Mouse (Mus musculus): ENCODE measurements at regions not wholly inside any gene's neighbourhood (a gene's known extent, or its start where the extent isn't known, plus 50 kb on each side); places are given as distances from the start of the nearest gene placed in this dataset.

DNA sequence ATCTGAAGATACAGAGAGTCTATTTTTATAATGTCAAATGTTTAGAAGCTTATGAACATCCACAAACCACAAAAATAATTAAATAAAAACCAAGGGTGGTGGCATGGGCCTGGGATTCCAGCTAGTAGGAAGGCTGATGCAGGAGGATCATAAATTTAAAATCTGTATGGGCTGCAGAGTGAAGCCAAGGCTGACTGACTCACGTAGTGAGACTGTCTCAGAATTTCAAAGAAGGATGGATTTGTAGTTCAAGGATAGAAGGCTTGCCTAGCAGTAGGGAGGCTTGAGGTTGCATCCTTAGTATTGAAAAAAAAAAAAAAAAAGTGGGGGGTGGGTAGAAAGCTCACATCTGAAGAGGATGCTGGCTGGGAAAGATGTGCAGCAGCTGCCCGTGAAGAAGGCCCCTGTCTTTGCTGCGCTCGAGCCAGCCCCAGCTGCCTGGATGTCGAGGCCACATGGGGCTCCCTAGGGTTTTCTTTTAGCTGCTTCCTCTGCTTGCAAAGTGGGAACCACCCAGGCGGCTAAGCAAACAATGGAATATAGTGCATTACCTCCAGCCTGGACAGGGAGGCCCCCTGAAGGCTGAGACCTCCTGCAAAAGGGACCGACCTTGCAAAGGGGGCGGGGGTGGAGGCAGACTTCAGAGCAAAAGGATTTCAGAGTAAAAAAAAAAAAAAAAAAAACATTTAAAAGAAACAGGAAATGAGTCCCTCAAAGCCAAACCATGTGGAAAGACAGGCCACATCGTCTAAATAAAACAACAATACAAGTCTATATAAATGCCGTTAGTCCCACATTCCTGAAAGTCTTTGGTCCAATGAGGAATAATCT, 101.3 kb downstream of the Tmco5 start:
- peak; percentile 49 for DNase-seq (ENCODE audit: low spot score)

GRCm38 (mm10) chr2:116980692-116981091, 102.2 kb downstream of the Tmco5 start:
- DNase-seq (ENCODE audit: low spot score), result no peak

DNA sequence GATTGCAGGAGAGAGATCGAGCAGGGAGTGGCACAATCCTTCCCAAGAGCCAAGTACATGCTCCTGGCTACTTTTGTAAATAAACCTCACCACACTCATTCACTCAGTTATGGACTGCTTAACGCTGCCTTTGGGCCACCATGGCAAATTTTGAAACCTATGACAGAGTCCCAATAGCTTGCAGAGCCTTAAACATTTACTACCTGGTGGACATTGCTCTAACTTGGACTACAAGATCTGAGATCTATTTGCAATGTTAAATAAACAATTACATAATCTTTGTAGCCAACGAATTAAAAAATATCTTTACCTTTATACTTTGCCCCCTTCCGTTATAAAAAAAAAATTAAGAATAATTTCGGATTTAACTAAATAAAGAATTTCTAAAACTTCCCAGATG, 104.9 kb downstream of the Tmco5 start:
- DNase-seq (ENCODE audit: low spot score), result no peak

DNA sequence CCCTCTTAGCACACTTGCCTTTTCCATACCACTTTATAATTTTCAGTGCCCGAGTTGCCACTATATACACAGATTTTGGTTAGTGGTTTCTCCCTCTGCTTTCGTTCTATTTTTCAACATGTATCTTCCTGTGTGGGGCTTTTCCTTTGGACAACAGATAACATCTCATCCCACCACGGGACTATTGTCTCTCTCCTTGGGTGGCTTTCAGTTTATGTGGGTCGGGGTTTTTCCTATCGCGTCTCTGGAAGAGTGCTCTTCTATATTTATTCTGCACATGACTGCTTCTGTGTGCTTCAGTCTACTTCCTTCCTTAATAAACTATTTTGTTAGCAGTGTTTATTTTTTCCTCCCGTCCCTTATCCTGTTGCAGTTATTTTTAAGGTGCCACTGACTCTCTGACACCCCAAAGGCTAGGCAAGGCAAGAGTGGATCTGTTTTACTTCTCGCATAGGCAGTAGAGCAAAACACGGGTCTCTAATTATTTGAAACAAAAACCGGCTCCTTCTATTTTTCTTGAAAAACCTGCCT, 105.4 kb downstream of the Tmco5 start:
- DNase-seq (ENCODE audit: low spot score), result no peak

GRCm38 (mm10) chr2:116984597-116984996, 106.1 kb downstream of the Tmco5 start:
- no peak for DNase-seq (ENCODE audit: low spot score)

DNA sequence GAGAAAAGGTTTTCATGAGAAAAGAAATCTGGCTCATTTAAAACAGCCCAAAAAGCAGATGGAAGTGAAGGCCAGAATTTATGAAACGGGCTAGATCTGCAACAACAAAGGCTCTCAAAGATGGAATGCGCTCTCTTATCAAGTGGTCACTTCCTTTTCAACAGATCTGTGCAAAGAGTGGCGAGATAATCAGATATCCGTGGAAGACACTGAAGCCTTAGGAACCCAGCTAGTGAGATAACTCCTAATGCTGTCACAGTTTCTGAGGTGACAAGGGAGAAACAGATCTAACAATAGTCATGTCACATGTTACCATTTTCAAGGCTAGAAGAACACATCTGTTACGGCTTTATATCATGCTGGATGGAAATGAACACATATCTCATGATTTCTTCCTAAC, 107.1 kb downstream of the Tmco5 start:
- no peak for DNase-seq (ENCODE audit: low spot score)

- DNase-seq (ENCODE audit: low spot score), result no peak
Measured at GRCm38 (mm10) chr2:116988953-116989674, 110.6 kb downstream of the Tmco5 start.

DNA sequence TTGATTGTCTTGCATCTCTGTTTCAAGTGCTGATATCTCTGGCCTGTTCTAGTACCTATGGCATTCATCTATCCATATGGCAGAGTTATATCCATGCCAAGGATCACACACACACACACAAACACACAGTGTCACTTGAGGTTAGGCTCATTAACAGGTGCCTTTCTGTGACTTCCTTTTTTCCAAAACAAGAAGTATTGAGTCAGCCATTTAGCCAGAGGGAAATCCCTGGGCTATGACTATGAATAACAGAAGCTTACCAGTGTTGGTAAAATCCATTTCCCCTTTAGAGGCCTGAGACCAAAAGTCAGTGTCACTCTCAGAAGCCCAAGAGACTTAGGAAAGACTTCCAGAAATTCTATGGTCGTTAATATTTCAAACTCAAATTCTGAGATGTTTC, 111.6 kb downstream of the Tmco5 start:
- DNase-seq (ENCODE audit: low spot score), result no peak

GRCm38 (mm10) chr2:116991561-116992042, 113.1 kb downstream of the Tmco5 start:
- no peak for DNase-seq (ENCODE audit: low spot score)

DNA sequence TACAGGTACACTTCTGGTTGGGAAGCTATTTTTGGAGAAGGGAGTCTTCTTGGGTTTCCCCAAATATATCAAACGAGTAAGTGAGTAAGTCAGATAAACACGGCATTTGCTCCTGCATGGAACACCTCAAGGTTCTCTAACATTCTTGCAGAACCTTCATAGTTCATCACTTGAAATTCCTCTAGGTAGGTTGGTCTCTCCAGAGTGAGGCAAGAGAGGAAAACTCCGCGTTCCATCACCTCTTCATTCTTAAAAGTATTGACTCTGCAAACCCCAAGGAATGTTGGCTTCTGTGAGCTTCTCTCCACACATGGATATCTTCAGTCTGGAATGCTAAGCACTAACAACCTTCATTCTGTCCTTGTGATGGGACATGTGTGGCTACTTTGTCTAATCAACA, 115.2 kb downstream of the Tmco5 start:
- DNase-seq (ENCODE audit: low spot score), result no peak

GRCm38 (mm10) chr2:116996302-116996701, 117.8 kb downstream of the Tmco5 start:
- no peak for DNase-seq (ENCODE audit: low spot score)

DNA sequence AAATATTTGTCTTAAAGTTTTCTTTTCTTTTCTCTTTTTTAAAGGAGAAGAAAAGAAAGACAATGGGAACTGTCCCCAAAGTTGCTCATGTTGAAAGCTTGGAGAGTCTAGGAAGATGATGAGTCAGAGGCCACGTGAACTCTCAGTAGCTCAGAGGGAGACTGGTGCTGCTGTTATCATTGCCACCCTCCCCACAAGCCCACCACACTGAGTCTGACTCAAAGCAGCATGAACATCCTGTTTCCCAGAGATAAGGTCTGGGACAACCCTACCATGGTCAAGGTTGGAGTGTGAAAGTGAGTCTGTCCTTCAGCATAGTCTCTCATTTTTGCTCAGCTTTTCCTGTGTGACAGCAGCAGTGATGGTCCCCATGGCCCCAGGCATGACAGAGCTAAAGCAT, 120.3 kb downstream of the Tmco5 start:
- no peak for DNase-seq (ENCODE audit: low spot score)

- no peak for DNase-seq (ENCODE audit: low spot score)
Measured at GRCm38 (mm10) chr2:116999592-116999991, 121.1 kb downstream of the Tmco5 start.

GRCm38 (mm10) chr2:117003976-117004375, 117.2 kb upstream of the Spred1 start:
- no peak for DNase-seq (ENCODE audit: low spot score)

DNA sequence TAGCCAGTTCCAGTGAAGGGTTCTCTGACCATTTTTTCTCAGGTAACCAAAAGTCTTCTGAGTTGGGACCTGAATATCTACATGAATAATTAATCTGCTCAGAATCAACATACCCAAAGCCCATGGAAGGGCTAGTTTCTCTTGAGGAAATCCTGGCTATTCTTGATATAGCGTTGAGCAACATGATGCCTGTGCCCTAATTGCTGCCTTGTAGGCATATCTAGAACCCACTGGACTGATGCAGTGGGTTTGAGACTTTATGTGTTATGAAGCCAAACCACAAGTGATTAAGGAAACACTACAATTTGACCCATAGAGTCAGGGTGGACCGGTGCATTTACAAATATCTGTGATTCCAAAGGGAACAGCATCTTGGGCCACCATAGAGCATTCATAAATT, 114.3 kb upstream of the Spred1 start:
- DNase-seq (ENCODE audit: low spot score), result no peak

DNA sequence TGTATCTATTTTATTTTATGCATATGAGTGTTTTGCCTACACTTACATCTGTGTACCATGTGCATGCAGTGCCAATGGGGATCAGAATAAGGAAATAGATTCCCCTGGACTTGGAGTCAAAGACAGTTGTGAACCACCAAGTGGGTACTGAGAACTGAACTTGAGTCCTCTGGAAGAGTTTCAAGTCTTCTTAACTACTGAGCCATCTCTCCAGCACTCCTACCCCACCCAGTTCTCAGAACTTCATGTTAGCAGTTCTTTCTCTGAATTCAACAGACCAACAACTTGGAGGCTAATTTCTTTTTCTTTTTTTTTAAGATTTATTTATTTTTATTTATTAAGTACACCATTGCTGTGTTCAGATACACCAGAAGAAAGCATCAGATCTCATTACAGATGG, 112.3 kb upstream of the Spred1 start:
- no peak for DNase-seq (ENCODE audit: low spot score)

- no peak for DNase-seq (ENCODE audit: low spot score)
Measured at GRCm38 (mm10) chr2:117010001-117010400, 111.2 kb upstream of the Spred1 start.

- DNase-seq (ENCODE audit: low spot score), result no peak
Measured at GRCm38 (mm10) chr2:117010942-117011341, 110.2 kb upstream of the Spred1 start.

- DNase-seq (ENCODE audit: low spot score), result peak; percentile 45
Measured at GRCm38 (mm10) chr2:117017921-117018651, 103.1 kb upstream of the Spred1 start.

- DNase-seq (ENCODE audit: low spot score), result peak; percentile 73
Measured at GRCm38 (mm10) chr2:117018917-117019538, 102.1 kb upstream of the Spred1 start.

DNA sequence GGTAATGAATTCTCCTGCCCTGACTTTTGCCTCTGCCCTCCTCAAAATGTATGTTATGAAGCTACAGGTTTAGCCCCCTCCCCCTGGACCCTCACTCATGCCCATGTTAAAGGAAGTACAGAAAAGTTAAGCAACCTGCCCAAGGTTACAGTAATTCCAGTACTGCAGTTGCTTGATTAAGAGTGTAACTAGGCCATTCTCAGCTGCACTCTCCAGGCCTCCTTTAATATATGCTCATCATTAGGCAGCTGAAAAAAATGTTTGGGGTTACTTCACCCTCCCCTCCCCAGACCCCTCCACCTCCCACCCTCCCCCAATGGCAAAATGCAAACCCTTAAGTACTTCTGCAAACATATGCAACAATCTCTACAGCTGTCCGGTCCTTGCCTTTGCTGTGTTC, 101.6 kb upstream of the Spred1 start:
- DNase-seq (ENCODE audit: low spot score), result no peak

DNA sequence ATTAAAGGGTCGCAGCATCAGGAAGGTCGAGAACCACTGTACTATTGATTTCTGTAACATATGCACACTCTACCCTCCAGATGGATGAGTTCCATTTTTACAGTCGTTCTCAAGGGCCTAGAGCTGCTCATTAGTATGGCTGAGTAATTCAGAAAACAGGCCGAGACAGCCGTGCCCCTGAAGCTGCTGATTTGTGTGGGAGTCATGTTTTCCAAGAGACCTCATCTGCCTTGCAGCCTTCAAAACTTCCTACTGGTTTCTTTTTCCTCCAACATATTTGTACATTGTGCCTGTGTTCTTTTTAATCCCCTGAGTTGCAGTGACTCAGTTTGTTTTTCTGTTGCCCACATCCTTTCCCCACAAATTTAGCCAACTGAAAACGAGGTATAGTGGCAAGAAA, 99.4 kb upstream of the Spred1 start:
- no peak for DNase-seq (ENCODE audit: low spot score)
